Comparison of ENCODE assay signal across 27 mouse cellular contexts in the genomic region with DNA sequence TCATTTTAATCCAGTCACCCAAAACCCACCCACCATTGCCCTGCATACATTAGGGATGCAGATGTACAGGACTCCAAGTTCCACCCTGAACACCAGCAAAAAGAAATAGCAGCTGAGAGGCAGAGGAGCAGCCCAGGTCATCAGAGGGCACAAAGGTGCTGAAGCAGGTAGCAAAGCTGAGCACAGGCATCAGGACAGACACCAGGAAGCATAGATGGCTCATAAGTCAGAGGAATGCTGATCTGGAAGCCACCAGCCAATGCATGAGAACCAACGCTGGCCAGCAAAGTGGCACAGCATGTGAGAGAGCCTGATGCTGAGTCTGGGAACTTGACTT. TPM values are rescaled to one million over a fixed set of nuclear protein-coding genes. Genes with fewer than 3 reads are reported as not detected.
A peak's percentile ranks its signal among the peaks of the same experiment; 100 is the strongest.
DNase-seq lines count a peak whose midpoint lies in the region; ATAC-seq and TF ChIP-seq lines count a peak whose summit lies in the region.
"Had no signal": no experiment of that assay in that cellular context is flagged by ENCODE, and none has a peak within 500 bp of the region (broad histone marks: within the 10 kb centered on the region; RNA-seq: fewer than 3 reads in every experiment).

No protein-coding gene starts in this region.

- H3K27me3 ChIP-seq in heart, embryonic 10.5 days (ENCODE audit: insufficient read depth, poor library complexity, severe bottlenecking) = no peaks in the 10 kb centered on the region
- no peaks in the 10 kb centered on the region for H3K27me3 ChIP-seq in hindbrain, embryonic 14.5 days (ENCODE audit: control insufficient read depth, insufficient read depth, low read length)
- H3K27me3 ChIP-seq in hindbrain, postnatal 0 days (ENCODE audit: insufficient read depth, low read length) = no peaks in the 10 kb centered on the region
- no peaks in the 10 kb centered on the region for H3K27me3 ChIP-seq in midbrain, embryonic 15.5 days (replicated peaks)
- H3K27me3 ChIP-seq in midbrain, embryonic 10.5 days (ENCODE audit: low read depth, poor library complexity, severe bottlenecking) = no peaks in the 10 kb centered on the region
- H3K27me3 ChIP-seq in MEL (ENCODE audit: control insufficient read depth in 1 of 2, insufficient read depth in 2 of 2, low read length in 2 of 2) = no peaks in the 10 kb centered on the region
- H3K27me3 ChIP-seq: CH12.LX, Patski had no signal

- no peaks in the 10 kb centered on the region for H3K79me2 ChIP-seq in MEL (ENCODE audit: control insufficient read depth, insufficient read depth, low read length, poor library complexity)

- H3K4me1 ChIP-seq in heart, embryonic 10.5 days = peaks cover 6% of the 10 kb centered on the region
- H3K4me1 ChIP-seq in hindbrain, embryonic 14.5 days (replicated peaks; ENCODE audit: control insufficient read depth, insufficient read depth, low read length) = no peaks in the 10 kb centered on the region
- H3K4me1 ChIP-seq in hindbrain, postnatal 0 days (ENCODE audit: insufficient read depth, low read length) = no peaks in the 10 kb centered on the region
- H3K4me1 ChIP-seq in midbrain, embryonic 15.5 days = no peaks in the 10 kb centered on the region
- no peaks in the 10 kb centered on the region for H3K4me1 ChIP-seq in midbrain, embryonic 10.5 days
- no peaks in the 10 kb centered on the region for H3K4me1 ChIP-seq in MEL (ENCODE audit: control insufficient read depth in 1 of 2, insufficient read depth in 2 of 2, low read length in 2 of 2)

- H3K4me2 ChIP-seq in hindbrain, embryonic 14.5 days (replicated peaks) = no peak overlapping the region
- no peak overlapping the region for H3K4me2 ChIP-seq in hindbrain, postnatal 0 days (ENCODE audit: low read depth, low read length)
- H3K4me2 ChIP-seq in midbrain, embryonic 15.5 days = no peak overlapping the region

- no peak; a peak in 1 of 4 replicates for TF ChIP-seq POLR2A in MEL (IDR thresholded peaks at IDR 0.05; ENCODE audit: control insufficient read depth in 1 of 2, insufficient read depth in 1 of 2, low read depth in 1 of 2, low read length in 2 of 2, poor library complexity in 1 of 2)

- no peaks in the 10 kb centered on the region for H3K9me3 ChIP-seq in heart, embryonic 10.5 days
- no peaks in the 10 kb centered on the region for H3K9me3 ChIP-seq in hindbrain, embryonic 14.5 days (ENCODE audit: control insufficient read depth, low read length)
- H3K9me3 ChIP-seq in hindbrain, postnatal 0 days (ENCODE audit: low read length) = no peaks in the 10 kb centered on the region
- H3K9me3 ChIP-seq in midbrain, embryonic 15.5 days = no peaks in the 10 kb centered on the region
- no peaks in the 10 kb centered on the region for H3K9me3 ChIP-seq in midbrain, embryonic 10.5 days (replicated peaks)
- no peaks in the 10 kb centered on the region for H3K9me3 ChIP-seq in MEL (replicated peaks; ENCODE audit: insufficient read depth, low read length)
- H3K9me3 ChIP-seq: G1E had no signal

- no peak overlapping the region for H3K27ac ChIP-seq in heart, embryonic 10.5 days
- H3K27ac ChIP-seq in hindbrain, embryonic 14.5 days = no peak overlapping the region
- no peak overlapping the region for H3K27ac ChIP-seq in hindbrain, postnatal 0 days
- H3K27ac ChIP-seq in midbrain, embryonic 15.5 days = no peak overlapping the region
- H3K27ac ChIP-seq in midbrain, embryonic 10.5 days (replicated peaks) = no peak overlapping the region
- H3K27ac ChIP-seq in MEL (ENCODE audit: control insufficient read depth, low read depth, low read length) = no peak overlapping the region

- no peak for TF ChIP-seq EP300 in MEL (IDR thresholded peaks at IDR 0.05; ENCODE audit: low read depth in 1 of 2, low read length in 2 of 2)

- peak; percentile 91 for DNase-seq in heart, adult 11 months
- no peak for DNase-seq in heart, embryonic 10.5 days (ENCODE audit: low spot score)
- DNase-seq in hindbrain, embryonic 14.5 days (ENCODE audit: low spot score) = no peak
- DNase-seq in hindbrain, postnatal 0 days (ENCODE audit: low spot score) = no peak
- no peak for DNase-seq in midbrain, embryonic 10.5 days (ENCODE audit: low spot score)
- DNase-seq in MEL (ENCODE audit: low read depth, low spot score) = no peak
- no peak for DNase-seq in layer of hippocampus, adult 18-20 months (ENCODE audit: low spot score in 2 of 2)
- DNase-seq: adrenal gland, adult 2 months; adrenal gland, adult 8-10 months; adrenal gland, postnatal 25 days; cerebellum, adult 11 months; cerebellum, adult 11-12 months; cerebellum, adult 18-20 months had no signal

- ATAC-seq in hindbrain, embryonic 14.5 days (ENCODE audit: low FRiP score) = 0 out of 2 replicates have a peak, but pooled peaks have one; percentile 5
- no peak for ATAC-seq in hindbrain, postnatal 0 days
- ATAC-seq in midbrain, embryonic 15.5 days (replicated peaks) = peak; percentile 10; the same call in 1 of the 2 replicates
- ATAC-seq: activated CD4-positive, CD25-positive, alpha-beta regulatory T cell, adult 4 months; CD4-positive, CD25-positive, alpha-beta regulatory T cell, adult 4 months; Patski had no signal

- H3K36me3 ChIP-seq in heart, embryonic 10.5 days = peaks cover 36% of the 10 kb centered on the region
- H3K36me3 ChIP-seq in hindbrain, embryonic 14.5 days (replicated peaks; ENCODE audit: control insufficient read depth, insufficient read depth) = peaks cover 34% of the 10 kb centered on the region
- peaks cover 21% of the 10 kb centered on the region for H3K36me3 ChIP-seq in hindbrain, postnatal 0 days (ENCODE audit: insufficient read depth, low read length)
- H3K36me3 ChIP-seq in midbrain, embryonic 15.5 days (replicated peaks) = peaks cover 11% of the 10 kb centered on the region
- H3K36me3 ChIP-seq in midbrain, embryonic 10.5 days = peaks cover 40% of the 10 kb centered on the region
- H3K36me3 ChIP-seq in MEL (ENCODE audit: control insufficient read depth in 1 of 2, insufficient read depth in 2 of 2, low read length in 2 of 2) = no peaks in the 10 kb centered on the region

- 85% methylated on average over 1 of the region's 1 CpGs for WGBS in heart, embryonic 10.5 days
- 78% methylated on average over 1 of the region's 1 CpGs for WGBS in hindbrain, embryonic 14.5 days
- 85% methylated on average over 1 of the region's 1 CpGs for WGBS in hindbrain, postnatal 0 days
- 97% methylated on average over 1 of the region's 1 CpGs for WGBS in midbrain, embryonic 15.5 days
- WGBS in midbrain, embryonic 10.5 days = 89% methylated on average over 1 of the region's 1 CpGs

- no peak overlapping the region for H3K4me3 ChIP-seq in heart, embryonic 10.5 days
- H3K4me3 ChIP-seq in hindbrain, embryonic 14.5 days (replicated peaks; ENCODE audit: low read length) = no peak overlapping the region
- H3K4me3 ChIP-seq in hindbrain, postnatal 0 days (ENCODE audit: low read length) = no peak overlapping the region
- no peak overlapping the region for H3K4me3 ChIP-seq in midbrain, embryonic 15.5 days
- no peak overlapping the region for H3K4me3 ChIP-seq in midbrain, embryonic 10.5 days
- H3K4me3 ChIP-seq in MEL (ENCODE audit: control insufficient read depth in 1 of 2, insufficient read depth in 1 of 2, low read depth in 2 of 2, low read length in 2 of 2) = no peak overlapping the region

- no peak for TF ChIP-seq RAD21 in MEL (IDR thresholded peaks at IDR 0.05; ENCODE audit: low read depth, low read length)

- TF ChIP-seq CTCF in hindbrain, postnatal 0 days (IDR thresholded peaks at IDR 0.05; ENCODE audit: low read depth) = no peak
- TF ChIP-seq CTCF in MEL (IDR thresholded peaks at IDR 0.05 in 2 of 3, conservative IDR thresholded peaks at IDR 0.05 in 1 of 3; ENCODE audit: control insufficient read depth in 1 of 3, insufficient read depth in 1 of 3, low read depth in 2 of 3, low read length in 3 of 3, poor library complexity in 1 of 3, severe bottlenecking in 1 of 3) = no peak

- H3K9ac ChIP-seq in hindbrain, embryonic 14.5 days = no peak overlapping the region
- no peak overlapping the region for H3K9ac ChIP-seq in hindbrain, postnatal 0 days (replicated peaks; ENCODE audit: low read length)
- H3K9ac ChIP-seq in midbrain, embryonic 15.5 days = no peak overlapping the region
- H3K9ac ChIP-seq in MEL (ENCODE audit: control insufficient read depth, low read depth, low read length, poor library complexity, severe bottlenecking) = no peak overlapping the region

RNA-seq across cellular contexts. Expression of a gene that starts 18.1 kb away (rescaled TPM):
- polyA plus RNA-seq in heart, embryonic 10.5 days (2016; fragmentation: Nextera tagmentation; extraction: Ambion mirVana) = 129 and 131 TPM in 2 replicates
- polyA plus RNA-seq in hindbrain, embryonic 14.5 days (2014; fragmentation: Nextera tagmentation; extraction: Ambion mirVana) = 212 and 221 TPM in 2 replicates
- total RNA-seq in hindbrain, postnatal 0 days (2014; rRNA removed) = 76.8 and 81.3 TPM in 2 replicates
- polyA plus RNA-seq in hindbrain, postnatal 0 days (2015; fragmentation: Nextera tagmentation; extraction: Ambion mirVana) = 197 and 216 TPM in 2 replicates
- polyA plus RNA-seq in midbrain, embryonic 15.5 days (2015; fragmentation: Nextera tagmentation; extraction: Ambion mirVana) = 296 and 302 TPM in 2 replicates
- polyA plus RNA-seq in midbrain, embryonic 10.5 days (2016; fragmentation: Nextera tagmentation; extraction: Ambion mirVana) = 201 and 235 TPM in 2 replicates
- total RNA-seq in MEL (2012; rRNA removed) = 45.7 and 47.4 TPM in 2 replicates
- 100 to 1,000 TPM in 1 of 2 experiments, not detected in 1; 117 TPM for polyA plus RNA-seq in MEL (2012; ENCODE audit: insufficient read depth in 1 of 2, insufficient read length in 2 of 2, low read depth in 1 of 2, low replicate concordance in 2 of 2, missing spikeins in 1 of 2)
- 10 to 100 TPM; 84.2 to 87.4 TPM for total RNA-seq in layer of hippocampus, adult 18-20 months (2021)

RNA-seq across cellular contexts. Expression of a gene that starts 38.3 kb away (rescaled TPM):
- polyA plus RNA-seq in heart, embryonic 10.5 days (2016; fragmentation: Nextera tagmentation; extraction: Ambion mirVana) = 43.4 and 55.4 TPM in 2 replicates
- 62.7 and 70.1 TPM in 2 replicates for polyA plus RNA-seq in hindbrain, embryonic 14.5 days (2014; fragmentation: Nextera tagmentation; extraction: Ambion mirVana)
- 90.0 and 94.7 TPM in 2 replicates for total RNA-seq in hindbrain, postnatal 0 days (2014; rRNA removed)
- 78.9 and 83.2 TPM in 2 replicates for polyA plus RNA-seq in hindbrain, postnatal 0 days (2015; fragmentation: Nextera tagmentation; extraction: Ambion mirVana)
- polyA plus RNA-seq in midbrain, embryonic 15.5 days (2015; fragmentation: Nextera tagmentation; extraction: Ambion mirVana) = 112 and 115 TPM in 2 replicates
- 75.2 and 83.1 TPM in 2 replicates for polyA plus RNA-seq in midbrain, embryonic 10.5 days (2016; fragmentation: Nextera tagmentation; extraction: Ambion mirVana)
- 42.2 and 45.5 TPM in 2 replicates for total RNA-seq in MEL (2012; rRNA removed)
- polyA plus RNA-seq in MEL (2012; ENCODE audit: insufficient read depth in 1 of 2, insufficient read length in 2 of 2, low read depth in 1 of 2, low replicate concordance in 2 of 2, missing spikeins in 1 of 2) = 10 to 100 TPM in 1 of 2 experiments, not detected in 1; 45.9 TPM
- 10 to 100 TPM; 64.2 to 70.1 TPM for total RNA-seq in layer of hippocampus, adult 18-20 months (2021)

RNA-seq across cellular contexts. Expression of a gene that starts 44.4 kb away (rescaled TPM):
- polyA plus RNA-seq in heart, embryonic 10.5 days (2016; fragmentation: Nextera tagmentation; extraction: Ambion mirVana) = not detected in 2 replicates
- polyA plus RNA-seq in hindbrain, embryonic 14.5 days (2014; fragmentation: Nextera tagmentation; extraction: Ambion mirVana) = not detected in 2 replicates
- not detected in 2 replicates for total RNA-seq in hindbrain, postnatal 0 days (2014; rRNA removed)
- polyA plus RNA-seq in hindbrain, postnatal 0 days (2015; fragmentation: Nextera tagmentation; extraction: Ambion mirVana) = not detected in 2 replicates
- not detected in 2 replicates for polyA plus RNA-seq in midbrain, embryonic 15.5 days (2015; fragmentation: Nextera tagmentation; extraction: Ambion mirVana)
- polyA plus RNA-seq in midbrain, embryonic 10.5 days (2016; fragmentation: Nextera tagmentation; extraction: Ambion mirVana) = not detected in 2 replicates
- not detected in 2 replicates for total RNA-seq in MEL (2012; rRNA removed)
- not detected for polyA plus RNA-seq in MEL (2012; ENCODE audit: insufficient read depth in 1 of 2, insufficient read length in 2 of 2, low read depth in 1 of 2, low replicate concordance in 2 of 2, missing spikeins in 1 of 2)
- not detected for total RNA-seq in layer of hippocampus, adult 18-20 months (2021)
- total RNA-seq: adrenal gland, adult 18-20 months; adrenal gland, adult 2 months; adrenal gland, adult 8-10 months; adrenal gland, postnatal 10 days; adrenal gland, postnatal 14 days; adrenal gland, postnatal 25 days; adrenal gland, postnatal 36 days; adrenal gland, postnatal 4 days; CH12.LX; ES-E14; G1E had no signal
- polyA plus RNA-seq: activated CD4-positive, CD25-positive, alpha-beta regulatory T cell, adult 4 months; adrenal gland, adult 2 months; brain, embryonic 14.5 days; C2C12; CD4-positive, CD25-positive, alpha-beta regulatory T cell, adult 4 months; G1E; Patski had no signal

RNA-seq across cellular contexts. Expression of a gene that starts 45.2 kb away (rescaled TPM):
- polyA plus RNA-seq in heart, embryonic 10.5 days (2016; fragmentation: Nextera tagmentation; extraction: Ambion mirVana) = not detected in 2 replicates
- polyA plus RNA-seq in hindbrain, embryonic 14.5 days (2014; fragmentation: Nextera tagmentation; extraction: Ambion mirVana) = not detected in 2 replicates
- total RNA-seq in hindbrain, postnatal 0 days (2014; rRNA removed) = not detected in 2 replicates
- polyA plus RNA-seq in hindbrain, postnatal 0 days (2015; fragmentation: Nextera tagmentation; extraction: Ambion mirVana) = not detected in 2 replicates
- not detected in 2 replicates for polyA plus RNA-seq in midbrain, embryonic 15.5 days (2015; fragmentation: Nextera tagmentation; extraction: Ambion mirVana)
- polyA plus RNA-seq in midbrain, embryonic 10.5 days (2016; fragmentation: Nextera tagmentation; extraction: Ambion mirVana) = not detected in 2 replicates
- not detected in 2 replicates for total RNA-seq in MEL (2012; rRNA removed)
- not detected for polyA plus RNA-seq in MEL (2012; ENCODE audit: insufficient read depth in 1 of 2, insufficient read length in 2 of 2, low read depth in 1 of 2, low replicate concordance in 2 of 2, missing spikeins in 1 of 2)
- under 1 TPM in 1 of 2 experiments, not detected in 1; 0.47 TPM for total RNA-seq in layer of hippocampus, adult 18-20 months (2021)
- total RNA-seq: adrenal gland, adult 18-20 months; adrenal gland, adult 2 months; adrenal gland, postnatal 10 days; adrenal gland, postnatal 14 days; adrenal gland, postnatal 4 days; CH12.LX; G1E had no signal
- polyA plus RNA-seq: adrenal gland, adult 2 months; brain, embryonic 14.5 days; C2C12; G1E; Patski had no signal

RNA-seq across cellular contexts. Expression of a gene that starts 47.2 kb away (rescaled TPM):
- polyA plus RNA-seq in heart, embryonic 10.5 days (2016; fragmentation: Nextera tagmentation; extraction: Ambion mirVana) = 19.8 and 23.4 TPM in 2 replicates
- 13.1 and 14.3 TPM in 2 replicates for polyA plus RNA-seq in hindbrain, embryonic 14.5 days (2014; fragmentation: Nextera tagmentation; extraction: Ambion mirVana)
- 0.36 and 1.5 TPM in 2 replicates for total RNA-seq in hindbrain, postnatal 0 days (2014; rRNA removed)
- polyA plus RNA-seq in hindbrain, postnatal 0 days (2015; fragmentation: Nextera tagmentation; extraction: Ambion mirVana) = 11.7 and 12.3 TPM in 2 replicates
- polyA plus RNA-seq in midbrain, embryonic 15.5 days (2015; fragmentation: Nextera tagmentation; extraction: Ambion mirVana) = 9.0 and 11.9 TPM in 2 replicates
- polyA plus RNA-seq in midbrain, embryonic 10.5 days (2016; fragmentation: Nextera tagmentation; extraction: Ambion mirVana) = 38.0 and 38.7 TPM in 2 replicates
- total RNA-seq in MEL (2012; rRNA removed) = 11.4 and 11.7 TPM in 2 replicates
- polyA plus RNA-seq in MEL (2012; ENCODE audit: insufficient read depth in 1 of 2, insufficient read length in 2 of 2, low read depth in 1 of 2, low replicate concordance in 2 of 2, missing spikeins in 1 of 2) = 100 to 1,000 TPM in 1 of 2 experiments, not detected in 1; 133 TPM
- 1 to 10 TPM; 4.8 to 6.0 TPM for total RNA-seq in layer of hippocampus, adult 18-20 months (2021)
